Mouse (Mus musculus) layer of hippocampus, postnatal 36 days (tissue): Measurements from ENCODE around the gene Smyd2. TPM values are rescaled to one million over a fixed set of nuclear protein-coding genes. Genes with fewer than 3 reads are reported as not detected.

Source experiments
- DNase-seq, 2 experiments: peaks; one replicate each; pipeline ENCODE4 v3.0.0; 2022
- total RNA-seq, 2 experiments: library from RNA; stranded (reverse); gene quantifications; 2 replicates each; pipeline ENCODE4 v1.2.3; 2021

Smyd2 gene
- 10 to 100 TPM; 74.5 to 77.0 TPM for total RNA-seq

DNA sequence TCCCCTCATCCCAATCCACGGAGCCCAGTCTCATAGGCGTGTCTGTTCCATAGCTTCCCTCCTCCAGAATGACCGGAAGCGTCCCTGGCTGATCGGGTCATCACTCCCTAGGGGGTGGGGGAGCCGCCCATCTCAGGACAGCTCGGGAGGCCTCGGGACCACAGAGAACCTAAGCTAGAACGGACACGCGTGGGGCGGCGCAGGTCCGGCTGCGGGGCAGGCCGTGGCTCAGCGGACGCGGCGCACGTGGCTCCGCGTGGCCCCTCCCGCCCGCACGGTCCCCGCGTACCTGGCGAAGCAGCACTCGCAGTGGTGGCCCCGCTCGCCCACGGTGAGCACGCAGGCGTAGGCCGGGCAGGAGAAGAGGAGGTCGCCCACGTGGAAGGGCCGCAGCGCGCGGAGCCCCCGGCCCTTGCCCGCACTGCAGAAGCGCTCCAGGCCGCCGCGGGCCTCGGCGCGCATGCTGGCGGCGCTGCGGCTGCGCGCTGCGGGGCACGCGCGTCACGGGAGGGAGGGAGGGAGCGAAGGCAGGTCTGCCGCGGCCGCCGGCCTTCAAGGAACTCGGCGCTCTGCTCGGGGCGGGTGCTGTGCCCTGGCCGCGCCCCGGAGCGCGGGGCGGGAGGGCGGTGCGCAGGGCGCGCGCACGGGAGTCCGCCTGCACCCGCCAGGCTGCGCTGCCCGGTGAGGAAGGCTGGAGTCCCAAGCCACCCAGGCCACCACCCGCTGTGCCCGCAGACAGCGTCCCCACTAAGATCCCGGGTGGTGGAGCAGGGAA, at the start of gene Smyd2:
Smyd2 (minus strand) TSS at position 546 of the 775 bp plus-strand sequence.
- DNase-seq: peak; percentile 50 to 55

DNA sequence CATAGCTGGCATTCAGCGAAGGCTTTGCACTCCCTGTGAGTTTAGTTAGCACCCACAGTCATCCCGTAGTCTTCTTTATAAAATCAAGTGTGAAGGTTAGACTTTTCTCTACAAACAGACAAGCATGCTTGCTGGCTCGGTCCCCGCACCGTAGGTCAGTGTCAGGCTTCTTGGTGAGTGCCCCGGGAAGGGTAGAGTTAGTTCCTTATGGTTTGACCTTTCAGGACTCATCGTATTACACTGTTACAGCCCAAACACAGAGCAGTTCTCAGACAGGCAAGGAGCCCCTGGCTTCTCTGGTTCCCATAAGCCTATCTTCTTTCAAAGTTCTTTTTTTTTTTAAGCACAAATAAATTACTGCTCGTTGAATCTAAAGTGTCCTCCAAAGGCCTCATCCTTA, 48.2 kb upstream of the Smyd2 start:
- DNase-seq: no peak

DNA sequence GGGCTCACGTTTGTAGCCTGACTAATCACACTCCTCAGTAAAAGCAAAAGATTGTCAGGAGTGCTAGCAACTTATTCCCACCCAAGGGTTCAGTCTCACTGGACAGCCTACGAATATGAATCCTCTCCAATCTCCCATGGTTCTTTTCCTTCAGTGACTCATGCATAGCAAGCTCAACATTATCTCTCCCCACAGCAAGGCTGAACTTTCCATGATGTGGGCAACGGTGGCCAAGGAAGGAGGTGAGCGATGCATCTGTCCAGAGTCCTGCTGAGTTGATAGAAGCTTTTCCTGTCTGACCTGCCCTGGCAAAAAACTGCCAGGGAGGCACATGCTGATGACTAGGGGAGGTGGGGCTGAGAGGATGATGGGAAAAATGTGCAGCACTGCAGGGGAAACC, 45.9 kb upstream of the Smyd2 start:
- DNase-seq: no peak

DNA sequence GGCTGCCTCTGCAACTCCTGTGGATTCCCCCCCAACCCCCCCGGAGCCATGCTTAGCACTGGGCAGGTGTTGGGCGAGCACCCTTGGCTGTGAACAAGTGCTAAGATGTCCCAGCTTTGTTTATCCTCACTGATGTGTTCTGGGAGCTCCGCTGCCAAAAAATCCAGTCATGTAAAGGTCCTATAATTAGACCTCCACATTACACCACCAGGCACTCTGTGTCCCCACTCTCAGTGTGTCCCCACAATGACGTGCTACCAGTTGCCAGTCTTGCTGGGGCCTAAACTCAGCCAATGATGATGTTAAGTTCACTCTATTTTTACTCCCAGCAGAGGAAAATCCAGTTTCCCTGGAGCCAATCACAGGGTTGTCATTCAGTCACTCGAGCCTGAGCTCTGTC, 38.3 kb upstream of the Smyd2 start:
- DNase-seq: peak; percentile 27 to 53

GRCm38 (mm10) chr1:189959802-189960201, 37.6 kb upstream of the Smyd2 start:
- no peak for DNase-seq

GRCm38 (mm10) chr1:189951861-189952260, 29.7 kb upstream of the Smyd2 start:
- DNase-seq: no peak

- no peak for DNase-seq
Measured at GRCm38 (mm10) chr1:189947411-189947810, 25.2 kb upstream of the Smyd2 start.

DNA sequence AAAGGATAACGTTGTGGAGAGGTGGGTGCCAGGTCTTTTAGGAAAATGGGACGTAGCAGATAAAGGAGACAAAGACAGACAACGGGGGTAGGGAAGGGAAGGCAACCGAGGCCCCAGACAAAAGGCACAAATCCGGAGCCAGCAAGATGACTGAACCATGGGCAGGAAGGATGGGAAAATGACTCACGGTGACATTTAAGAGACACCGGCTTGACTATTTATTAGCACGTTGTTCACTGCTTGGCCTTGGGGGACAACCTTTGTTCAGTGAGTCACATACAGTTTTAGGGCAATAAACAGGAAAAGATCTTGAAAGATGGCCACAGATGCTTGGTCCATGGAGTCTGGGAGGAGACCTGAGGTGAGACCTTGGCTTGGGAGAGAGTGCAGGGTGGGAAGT, 24.0 kb upstream of the Smyd2 start:
- no peak for DNase-seq

GRCm38 (mm10) chr1:189941786-189942185, 19.6 kb upstream of the Smyd2 start:
- no peak for DNase-seq

- no peak for DNase-seq
Measured at GRCm38 (mm10) chr1:189936436-189937105, 14.4 kb upstream of the Smyd2 start.

- no peak for DNase-seq
Measured at GRCm38 (mm10) chr1:189933480-189934202, 11.5 kb upstream of the Smyd2 start.

GRCm38 (mm10) chr1:189932976-189933375, 10.8 kb upstream of the Smyd2 start:
- DNase-seq: no peak

GRCm38 (mm10) chr1:189932190-189932589, 10.0 kb upstream of the Smyd2 start:
- DNase-seq: no peak

- no peak for DNase-seq
Measured at GRCm38 (mm10) chr1:189929896-189930295, 7.7 kb upstream of the Smyd2 start.

DNA sequence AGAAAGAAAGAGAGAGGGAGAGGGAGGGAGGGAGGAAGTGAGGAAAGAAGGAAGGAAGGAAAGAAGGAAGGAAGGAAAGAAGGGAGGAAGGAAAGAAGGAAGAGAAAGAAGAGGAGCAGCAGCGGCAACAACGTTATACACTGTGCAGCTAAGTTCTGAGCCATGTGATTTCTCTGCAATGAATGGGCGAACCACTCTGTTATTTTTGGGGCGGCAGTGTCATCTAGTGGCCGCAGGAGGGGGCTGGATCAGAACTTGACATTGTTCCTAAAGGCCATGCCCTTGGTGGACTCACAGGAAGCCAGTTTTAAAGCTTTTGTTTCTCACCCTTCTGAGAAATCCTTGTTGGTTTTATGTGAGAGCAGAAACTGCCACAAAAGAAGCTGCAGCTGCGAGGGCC, 5.5 kb upstream of the Smyd2 start:
- DNase-seq: peak; percentile 39 to 42

GRCm38 (mm10) chr1:189926279-189926678, 4.1 kb upstream of the Smyd2 start:
- DNase-seq: no peak

DNA sequence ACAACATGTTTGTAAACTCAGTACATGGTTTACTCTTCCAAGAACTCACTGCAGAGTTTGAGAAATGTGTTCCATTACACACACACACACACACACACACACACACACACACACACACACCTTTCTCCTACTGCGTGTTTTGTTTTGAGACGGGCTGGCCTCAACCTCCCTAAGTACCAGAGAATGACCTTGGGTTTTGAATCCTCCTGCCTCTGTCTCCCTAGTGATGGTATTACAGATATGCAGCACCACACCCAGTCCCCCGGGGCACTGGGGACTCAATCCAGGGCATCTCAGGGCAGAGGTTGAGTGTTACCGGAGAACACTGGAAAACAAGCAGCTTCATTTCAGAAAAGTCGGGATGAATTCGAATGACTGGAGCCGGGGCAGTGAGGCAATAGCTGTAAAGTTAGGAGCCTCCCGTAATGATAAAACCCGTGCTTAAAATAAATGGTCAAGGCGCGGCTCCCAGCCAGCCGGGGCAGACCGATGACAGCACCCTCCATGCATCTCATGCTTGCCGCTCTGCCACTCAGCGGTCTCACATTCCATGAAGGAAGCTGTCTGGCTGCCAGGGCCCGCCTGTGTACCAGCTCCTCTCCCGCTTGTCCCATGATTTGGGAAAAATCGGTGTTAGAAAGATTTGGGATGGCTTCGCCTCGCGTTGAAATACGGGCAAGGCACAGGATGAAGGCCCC, 1.9 kb upstream of the Smyd2 start:
- no peak for DNase-seq

DNA sequence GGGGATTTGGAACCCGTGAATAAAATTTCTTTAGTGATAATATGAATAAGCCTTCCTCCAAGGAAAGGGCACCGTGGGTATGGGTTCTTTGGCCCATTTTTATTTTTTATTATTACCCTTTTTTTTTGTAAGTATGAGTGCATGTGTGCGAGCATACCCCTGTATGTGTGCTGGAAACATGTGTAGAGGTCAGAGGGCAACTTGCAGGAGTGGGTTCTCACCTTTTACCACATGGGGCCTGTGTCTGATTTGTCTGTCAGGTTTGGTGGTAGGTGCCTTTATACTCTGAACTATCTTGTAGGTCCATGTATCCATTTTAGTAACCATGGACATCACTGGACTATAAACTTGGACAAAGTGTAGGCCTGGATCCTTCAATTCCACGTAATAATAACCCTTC, 994 bp upstream of the Smyd2 start:
- DNase-seq: no peak

GRCm38 (mm10) chr1:189922721-189923120, 558 bp upstream of the Smyd2 start:
- DNase-seq: no peak

GRCm38 (mm10) chr1:189921568-189921817, 670 bp downstream of the Smyd2 start:
- DNase-seq: no peak

DNA sequence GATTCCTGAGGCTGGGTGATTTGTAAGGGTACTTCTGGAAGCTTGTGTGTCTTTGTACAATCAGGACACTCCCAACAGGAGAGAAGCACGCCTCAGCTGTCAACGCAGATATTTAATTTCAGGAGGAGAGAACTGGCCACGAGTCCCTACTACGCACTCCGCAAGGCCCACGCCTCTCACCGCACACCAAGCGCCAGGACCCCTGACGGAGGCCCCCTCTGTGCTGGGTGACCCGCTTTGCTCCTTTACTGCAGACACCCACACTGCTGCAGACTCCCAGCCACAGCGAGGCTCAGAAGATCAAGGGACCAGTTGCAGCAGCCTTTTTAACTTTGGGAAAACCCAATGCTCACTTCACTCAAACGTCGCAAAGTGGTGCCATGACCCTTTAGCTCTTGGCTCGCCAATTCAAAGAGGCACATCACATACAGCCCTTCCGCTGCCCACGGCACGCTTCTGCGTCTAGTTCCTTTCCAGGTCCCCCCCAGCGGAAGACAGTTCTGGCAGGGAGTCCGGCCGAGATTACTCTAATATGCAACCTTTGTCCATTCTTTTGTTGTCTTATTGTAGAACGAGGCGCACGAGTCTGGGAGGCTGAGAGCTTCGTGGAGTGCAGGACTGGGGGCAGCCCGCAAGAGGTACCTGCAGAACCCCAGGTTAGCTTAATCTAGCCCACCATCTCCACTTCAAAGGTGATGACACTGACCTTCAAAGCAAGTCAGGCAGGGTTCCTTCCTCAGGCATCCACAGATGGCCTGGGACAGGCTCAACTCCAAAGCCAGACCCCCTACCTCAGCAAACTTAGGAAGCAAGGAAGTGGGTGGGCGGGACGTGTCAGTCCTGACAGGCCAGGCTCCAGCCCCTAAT, 1.2 kb downstream of the Smyd2 start:
- no peak for DNase-seq

DNA sequence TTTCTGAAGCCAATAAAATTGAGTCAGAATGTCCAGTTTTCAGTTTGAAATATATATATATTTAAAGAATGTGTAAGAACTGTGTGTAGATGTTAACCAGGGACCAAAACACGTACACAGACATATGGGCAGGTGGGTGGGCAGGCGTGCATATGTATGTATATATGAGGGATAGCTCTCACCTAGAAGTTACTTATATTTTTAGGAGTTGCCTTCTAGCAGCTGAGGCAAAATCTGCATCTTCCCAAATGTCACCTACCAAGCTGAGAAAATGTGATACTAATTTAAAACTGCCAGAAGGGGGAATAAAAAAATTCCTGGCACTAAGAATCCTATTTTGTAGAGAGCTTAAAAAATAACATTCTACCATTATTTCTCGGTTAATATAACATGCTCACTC, 2.4 kb downstream of the Smyd2 start:
- DNase-seq: no peak
